Mouse (Mus musculus) bone marrow macrophage, adult 2 months (primary cell): ENCODE measurements around the gene Hmcn2.

Source experiments
- CTCF ChIP-seq: IDR thresholded peaks from 2 replicates; pipeline ENCODE4 v1.5.1; 2012; ENCODE audit warnings: low read depth, mild to moderate bottlenecking, low read length, moderate library complexity
- POLR2A ChIP-seq: IDR thresholded peaks from 2 replicates; pipeline ENCODE4 v1.6.1; 2012; ENCODE audit warnings: mild to moderate bottlenecking, low read depth, low read length, borderline replicate concordance

DNA sequence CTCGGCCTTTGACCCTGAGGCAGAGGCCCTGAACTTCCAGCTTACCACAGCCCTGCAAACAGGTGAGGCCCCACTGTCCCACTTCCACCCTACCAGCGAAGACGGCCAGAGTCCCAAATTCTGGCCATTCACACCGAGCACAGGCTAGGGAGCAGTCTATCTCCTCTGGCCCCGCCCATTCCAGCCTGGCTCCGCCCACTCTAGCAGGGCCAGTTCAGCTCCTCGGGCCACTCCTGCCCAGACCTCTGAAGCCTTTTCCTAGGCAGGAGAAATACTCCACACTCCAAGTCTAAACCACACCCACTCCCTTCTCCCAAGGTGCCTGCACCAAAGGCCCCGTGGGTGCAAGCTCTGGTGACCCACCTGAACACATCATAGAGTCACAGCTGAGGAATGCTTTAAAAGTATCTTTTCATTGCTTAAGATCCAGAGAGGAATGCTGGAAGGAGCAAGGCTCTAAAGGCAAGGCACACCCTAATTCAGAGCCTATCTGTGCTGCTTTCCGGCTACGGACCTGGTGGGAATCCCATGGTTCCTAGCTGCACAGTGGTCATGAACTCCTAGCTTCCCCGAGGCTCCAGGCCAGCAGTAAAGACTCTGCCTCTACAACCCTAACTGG is 139.5 kb downstream of the Hmcn2 start:
- TF ChIP-seq POLR2A (no peak), CTCF (no peak)
